Mouse (Mus musculus) ES-E14 (cell line): ENCODE measurements around the gene Cers6. TPM values are rescaled to one million over a fixed set of nuclear protein-coding genes. Genes with fewer than 3 reads are reported as not detected.

Experiments used
- DNase-seq: peaks from one replicate; pipeline ENCODE4 v3.0.0-alpha.2; 2013; ENCODE audit warnings: low read depth, low spot score
- H3K27ac ChIP-seq: 2 replicates; pipeline ENCODE4 v1.5.1; 2012; ENCODE audit warnings: low read depth, mild to moderate bottlenecking, low read length, moderate library complexity, mixed read lengths; ENCODE audit not compliant: poor library complexity, insufficient read depth, severe bottlenecking
- H3K36me3 ChIP-seq: 2 replicates; pipeline ENCODE4 v1.6.1; 2012; ENCODE audit warnings: mild to moderate bottlenecking, low read length, moderate library complexity, mixed read lengths; ENCODE audit not compliant: control insufficient read depth, poor library complexity, insufficient read depth, severe bottlenecking
- H3K4me1 ChIP-seq, 2 experiments: fragments of 150-350 bp in 1 of 2; sonication (generic) in 1 of 2; 2 replicates each; pipeline ENCODE4 v1.6.1; 2012; ENCODE audit warnings: low read length in 2 of 2, mild to moderate bottlenecking in 1 of 2, mixed read lengths in 1 of 2; ENCODE audit not compliant: control insufficient read depth in 2 of 2, insufficient read depth in 2 of 2, poor library complexity in 1 of 2
- H3K4me3 ChIP-seq, 2 experiments: fragments of 150-350 bp in 1 of 2; sonication (generic) in 1 of 2; 2 replicates each; pipeline ENCODE4 v1.5.1; 2012; ENCODE audit warnings: low read length in 2 of 2, low read depth in 1 of 2, mild to moderate bottlenecking in 1 of 2, mixed read lengths in 1 of 2; ENCODE audit not compliant: insufficient read depth in 1 of 2, poor library complexity in 1 of 2, severe bottlenecking in 1 of 2
- H3K9ac ChIP-seq: 2 replicates; pipeline ENCODE4 v1.6.1; 2012; ENCODE audit warnings: low read depth, mild to moderate bottlenecking, low read length, mixed read lengths; ENCODE audit not compliant: poor library complexity, insufficient read depth, severe bottlenecking
- H3K9me3 ChIP-seq: fragments of 150-350 bp; sonication (generic); 2 replicates; pipeline ENCODE4 v1.6.1; 2012; ENCODE audit warnings: low read depth, mild to moderate bottlenecking, low read length; ENCODE audit not compliant: control insufficient read depth, insufficient read depth
- CHD2 ChIP-seq: IDR thresholded peaks from 2 replicates; pipeline ENCODE4 v1.6.1; 2014; ENCODE audit warnings: mild to moderate bottlenecking, low read depth, low read length, inconsistent platforms
- HCFC1 ChIP-seq: IDR thresholded peaks from 2 replicates; pipeline ENCODE4 v1.6.1; 2012; ENCODE audit warnings: low read length, inconsistent platforms, borderline replicate concordance; ENCODE audit not compliant: insufficient read depth
- MAFK ChIP-seq: IDR thresholded peaks from 2 replicates; pipeline ENCODE4 v1.6.1; 2014; ENCODE audit warnings: mild to moderate bottlenecking, low read depth, low read length, inconsistent platforms; ENCODE audit not compliant: insufficient read depth
- ZC3H11A ChIP-seq: IDR thresholded peaks from 2 replicates; pipeline ENCODE4 v1.6.1; 2012; ENCODE audit warnings: low read depth, mild to moderate bottlenecking, inconsistent platforms, low read length, borderline replicate concordance
- ZNF384 ChIP-seq: IDR thresholded peaks from 2 replicates; pipeline ENCODE4 v1.6.1; 2012; ENCODE audit warnings: low read depth, low read length, inconsistent platforms
- in situ Hi-C, 2 experiments: fragments of 600-800 bp; cut with MboI; formaldehyde crosslinking; loops; one replicate each; pipeline ENCODE4 v1.15.1; 2025; ENCODE audit warnings: low sequenced_read_pairs in 2 of 2, inconsistent platforms in 1 of 2; ENCODE audit not compliant: unreplicated experiment in 2 of 2
- total RNA-seq: library from RNA; depleted of rRNA; stranded (reverse); fragments of 300-350 nt; gene quantifications from 2 replicates; pipeline ENCODE4 v1.2.3, GENCODE M21; 2012

The Cers6 gene
- total RNA-seq, 1 experiment = 33.6 TPM

DNA sequence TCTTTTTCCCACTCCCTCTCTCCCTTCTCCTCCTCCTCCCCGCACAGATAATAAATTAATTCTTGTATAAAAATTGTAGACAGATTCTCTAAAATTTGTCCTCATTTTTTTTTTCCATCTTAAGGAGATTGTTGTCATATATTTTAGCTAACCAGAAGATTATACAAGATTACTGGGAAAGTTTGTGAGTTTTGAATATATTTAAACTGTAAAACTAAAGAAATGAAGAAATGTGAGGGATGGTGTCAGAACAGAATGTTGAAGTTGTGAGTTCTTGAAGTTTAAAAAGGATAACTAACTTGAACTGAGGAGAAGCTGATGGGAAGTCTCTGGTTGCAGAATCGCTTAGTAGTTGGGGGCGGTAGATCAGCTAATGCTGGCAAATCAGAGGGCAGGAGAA is 76.6 kb downstream of the Cers6 start:
- H3K4me3 ChIP-seq = no peak overlapping the region
- no peak for DNase-seq
- no peak for TF ChIP-seq HCFC1
- TF ChIP-seq CHD2 = no peak
- TF ChIP-seq ZC3H11A = no peak
- no peak overlapping the region for H3K27ac ChIP-seq
- in situ Hi-C loops = no loop called here
- H3K36me3 ChIP-seq = no peaks in the 10 kb centered on the region
- H3K9me3 ChIP-seq = no peaks in the 10 kb centered on the region
- H3K4me1 ChIP-seq = peaks cover 0 to 1% of the 10 kb centered on the region in 2 experiments; a peak in 1 of 4 replicates
- no peak overlapping the region for H3K9ac ChIP-seq

DNA sequence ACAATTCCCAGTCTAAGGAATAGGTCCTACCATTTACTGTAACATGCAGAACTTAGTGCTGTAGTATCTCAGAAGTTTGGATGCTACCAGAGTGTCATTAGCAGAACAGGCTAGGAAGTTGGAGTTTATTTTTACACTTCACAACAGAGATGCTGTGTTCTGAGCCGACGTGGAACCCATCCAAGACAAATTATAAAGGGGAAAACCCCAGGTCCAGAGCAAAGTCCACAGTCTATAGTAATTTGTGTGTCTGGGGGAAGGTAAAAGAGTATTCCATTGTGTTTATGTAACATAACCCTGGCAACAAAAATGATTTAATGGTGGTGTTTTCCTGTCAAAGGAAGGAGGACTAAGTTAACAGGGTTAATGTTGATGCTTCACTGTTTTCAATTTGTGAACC is 83.7 kb downstream of the Cers6 start:
- DNase-seq = no peak
- H3K27ac ChIP-seq = no peak overlapping the region
- no peaks in the 10 kb centered on the region for H3K4me1 ChIP-seq
- H3K9ac ChIP-seq = no peak overlapping the region
- no peak for TF ChIP-seq CHD2
- no peak for TF ChIP-seq ZC3H11A
- TF ChIP-seq ZNF384 = no peak
- TF ChIP-seq MAFK = no peak
- no peak for TF ChIP-seq HCFC1
- in situ Hi-C loops = no loop called here
- no peaks in the 10 kb centered on the region for H3K9me3 ChIP-seq
- H3K4me3 ChIP-seq = no peak overlapping the region
- peaks cover 1% of the 10 kb centered on the region; the same call in 1 of the 2 replicates for H3K36me3 ChIP-seq

DNA sequence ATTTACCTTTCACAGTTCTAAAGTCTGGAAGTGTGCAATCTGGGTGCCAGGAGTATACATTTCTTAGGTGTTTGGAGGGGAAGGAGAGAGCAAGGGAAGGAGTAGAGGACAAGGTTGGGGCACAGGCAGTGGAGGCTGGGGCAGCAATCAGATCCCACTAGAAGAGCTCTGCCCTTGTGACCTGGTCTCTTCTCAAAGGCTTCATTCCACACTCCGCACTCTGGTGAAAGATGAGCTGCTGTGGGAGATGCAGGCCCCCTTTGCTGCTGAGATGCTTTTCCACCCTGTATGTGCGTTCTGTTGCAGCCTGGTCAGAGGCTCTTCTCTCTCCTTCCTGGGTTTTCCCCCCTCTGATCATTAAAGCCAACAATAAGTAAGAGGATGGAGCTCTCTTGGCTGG is 84.7 kb downstream of the Cers6 start:
- in situ Hi-C loops = no loop called here

DNA sequence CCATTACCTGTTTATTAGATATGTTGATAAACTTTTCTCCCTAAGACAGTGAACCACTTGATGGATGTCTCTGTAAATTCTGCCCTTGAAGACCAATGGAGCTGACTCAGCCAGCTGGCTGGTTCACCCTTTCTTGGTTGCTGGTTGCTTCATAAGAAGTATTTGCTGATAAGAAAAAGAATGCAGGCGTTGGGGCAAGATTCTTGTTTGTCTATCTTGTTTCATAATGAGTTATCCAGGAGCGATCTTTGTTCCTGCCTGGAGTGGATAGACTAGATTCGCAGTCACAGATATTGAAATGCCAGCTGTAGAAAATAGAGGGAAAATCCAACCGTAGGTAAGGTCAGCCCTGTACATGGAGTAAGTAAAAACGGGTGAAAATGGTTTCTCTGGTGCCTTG is 85.6 kb downstream of the Cers6 start:
- no peaks in the 10 kb centered on the region for H3K9me3 ChIP-seq
- TF ChIP-seq ZNF384 (no peak), ZC3H11A (no peak), MAFK (no peak), CHD2 (no peak), HCFC1 (no peak)
- in situ Hi-C loops = no loop called here
- no peak overlapping the region for H3K9ac ChIP-seq
- no peak overlapping the region for H3K27ac ChIP-seq
- no peak for DNase-seq
- peaks cover 1% of the 10 kb centered on the region; the same call in 1 of the 2 replicates for H3K36me3 ChIP-seq
- H3K4me3 ChIP-seq = no peak overlapping the region
- H3K4me1 ChIP-seq = no peaks in the 10 kb centered on the region

More for the DNA sequence above, 84.7 kb downstream of the Cers6 start:
- Histone ChIP-seq H3K36me3 (peaks cover 1% of the 10 kb centered on the region; the same call in 1 of the 2 replicates), H3K4me1 (no peaks in the 10 kb centered on the region), H3K27ac (no peak overlapping the region), H3K9ac (no peak overlapping the region), H3K9me3 (no peaks in the 10 kb centered on the region), H3K4me3 (no peak overlapping the region)
- TF ChIP-seq MAFK (no peak), HCFC1 (no peak), CHD2 (no peak), ZC3H11A (no peak), ZNF384 (no peak)
- DNase-seq = no peak

DNA sequence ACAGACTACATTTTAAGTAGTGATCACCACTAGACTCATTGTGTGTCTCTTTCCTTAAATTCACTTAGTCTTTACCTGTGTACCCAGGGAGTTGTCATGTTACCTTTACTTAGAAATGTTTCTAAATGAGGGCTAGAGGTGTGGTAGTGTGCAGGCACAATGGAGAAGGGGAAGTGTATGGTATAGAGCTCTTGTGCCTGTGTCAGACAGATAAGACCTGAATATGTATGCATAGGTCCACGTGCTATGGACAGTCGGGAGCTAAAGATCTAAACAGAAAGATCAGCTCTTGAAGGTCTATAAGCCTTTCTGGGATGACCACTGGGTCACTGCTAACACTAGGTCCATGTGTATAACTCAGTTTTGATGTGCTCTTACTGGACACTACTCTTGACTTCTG is 87.9 kb downstream of the Cers6 start:
- H3K9ac ChIP-seq = no peak overlapping the region
- DNase-seq = no peak
- H3K27ac ChIP-seq = no peak overlapping the region
- no peaks in the 10 kb centered on the region for H3K4me1 ChIP-seq
- in situ Hi-C loops = no loop called here
- no peak for TF ChIP-seq HCFC1
- no peak for TF ChIP-seq ZNF384
- no peak for TF ChIP-seq CHD2
- H3K4me3 ChIP-seq = no peak overlapping the region
- H3K36me3 ChIP-seq = peaks cover 1% of the 10 kb centered on the region; the same call in 1 of the 2 replicates
- H3K9me3 ChIP-seq = no peaks in the 10 kb centered on the region
